Mouse (Mus musculus): ENCODE data around the gene Nol6. TPM values are rescaled to one million over a fixed set of nuclear protein-coding genes. Genes with fewer than 3 reads are reported as not detected.

Gene Nol6
- polyA plus RNA-seq, 1 experiment from 2014 or later = 37.1 TPM

DNA sequence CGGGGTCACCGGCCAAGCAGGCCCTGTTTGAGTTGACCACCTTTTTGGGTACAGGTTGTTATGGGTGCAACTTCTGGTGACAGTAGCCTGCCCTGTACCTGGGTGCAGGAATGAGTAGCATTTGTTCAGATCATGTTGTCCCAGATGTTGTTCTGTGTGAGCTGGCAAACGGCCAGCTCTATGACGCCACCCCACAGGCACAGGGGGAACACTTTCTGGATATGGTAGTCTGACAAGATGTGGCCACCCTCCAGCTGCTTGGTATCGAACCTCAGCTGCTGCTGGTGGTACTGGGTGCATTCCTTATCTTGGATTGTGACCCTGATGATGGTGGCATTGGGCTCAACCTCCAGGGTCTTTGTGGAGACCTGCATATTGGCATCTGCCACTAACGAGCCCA, 8.2 kb upstream of the Nol6 start:
- H3K36me3 ChIP-seq (ENCODE audit: control insufficient read depth, insufficient read depth, low read length) = no peaks in the 10 kb centered on the region
- H3K4me2 ChIP-seq (ENCODE audit: low read length) = no peak overlapping the region
- no peaks in the 10 kb centered on the region for H3K27me3 ChIP-seq (replicated peaks; ENCODE audit: control insufficient read depth, insufficient read depth, low read length)
- no peak overlapping the region for H3K9ac ChIP-seq (ENCODE audit: low read depth, low read length)
- H3K4me1 ChIP-seq (ENCODE audit: control insufficient read depth, insufficient read depth, low read depth, low read length) = peaks cover 8% of the 10 kb centered on the region
- ATAC-seq = no peak
- 76% methylated on average over 6 of the region's 6 CpGs for WGBS
- no peak overlapping the region for H3K4me3 ChIP-seq (ENCODE audit: low read length)
- H3K9me3 ChIP-seq (ENCODE audit: control insufficient read depth, low read length) = no peaks in the 10 kb centered on the region
- no peak overlapping the region for H3K27ac ChIP-seq (ENCODE audit: low read depth, low read length)

DNA sequence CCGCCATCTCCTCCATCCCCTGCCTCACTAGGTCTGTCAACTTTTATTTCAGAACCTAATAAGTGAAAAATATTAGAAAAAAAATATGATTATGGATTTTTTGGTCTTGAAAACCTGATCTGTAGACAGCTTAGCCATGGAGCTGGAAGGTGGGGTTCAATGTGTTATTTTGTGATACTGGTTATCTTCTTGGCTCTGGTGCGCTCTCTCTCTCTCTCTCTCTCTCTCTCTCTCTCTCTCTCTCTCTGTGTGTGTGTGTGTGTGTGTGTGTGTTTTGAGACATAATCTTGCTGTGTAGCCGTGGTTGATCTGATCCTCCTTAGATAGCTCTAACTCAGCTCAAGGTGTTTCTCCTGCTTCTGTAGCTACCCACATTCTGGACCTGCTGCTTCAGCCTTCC, 5.6 kb upstream of the Nol6 start:
- no peak overlapping the region for H3K9ac ChIP-seq (ENCODE audit: low read depth, low read length)
- no peak overlapping the region for H3K4me2 ChIP-seq (ENCODE audit: low read length)
- 90% methylated on average over 3 of the region's 3 CpGs for WGBS
- H3K4me1 ChIP-seq (ENCODE audit: control insufficient read depth, insufficient read depth, low read depth, low read length) = peaks cover 4% of the 10 kb centered on the region
- H3K4me3 ChIP-seq (ENCODE audit: low read length) = no peak overlapping the region
- H3K9me3 ChIP-seq (ENCODE audit: control insufficient read depth, low read length) = no peaks in the 10 kb centered on the region
- no peaks in the 10 kb centered on the region for H3K27me3 ChIP-seq (replicated peaks; ENCODE audit: control insufficient read depth, insufficient read depth, low read length)
- no peak overlapping the region for H3K27ac ChIP-seq (ENCODE audit: low read depth, low read length)
- ATAC-seq = no peak
- no peaks in the 10 kb centered on the region for H3K36me3 ChIP-seq (ENCODE audit: control insufficient read depth, insufficient read depth, low read length)

DNA sequence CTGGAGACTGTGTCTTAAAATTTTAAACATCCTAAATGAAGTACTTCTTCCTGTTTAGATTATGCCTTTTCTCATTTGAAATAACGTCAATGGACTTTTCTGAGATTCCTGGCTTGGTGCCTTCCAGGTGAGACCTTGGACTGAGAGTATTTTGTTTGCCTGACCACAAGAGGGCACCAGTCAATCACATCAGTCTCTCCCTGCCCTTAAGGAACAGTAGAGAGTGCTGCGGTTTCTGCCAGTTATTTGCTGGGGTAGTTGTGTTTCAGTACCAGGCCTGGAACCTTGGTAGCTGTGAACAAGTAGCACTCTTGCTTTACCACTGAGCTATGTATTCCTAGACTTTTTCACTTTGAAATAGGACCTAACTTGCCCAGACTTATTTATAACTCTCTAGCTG, 5.2 kb upstream of the Nol6 start:
- no peak overlapping the region for H3K4me3 ChIP-seq (ENCODE audit: low read length)
- 12% methylated on average over 2 of the region's 2 CpGs for WGBS
- no peak overlapping the region for H3K27ac ChIP-seq (ENCODE audit: low read depth, low read length)
- no peaks in the 10 kb centered on the region for H3K9me3 ChIP-seq (ENCODE audit: control insufficient read depth, low read length)
- no peak for ATAC-seq
- peaks cover under 1% of the 10 kb centered on the region for H3K4me1 ChIP-seq (ENCODE audit: control insufficient read depth, insufficient read depth, low read depth, low read length)
- H3K27me3 ChIP-seq (replicated peaks; ENCODE audit: control insufficient read depth, insufficient read depth, low read length) = no peaks in the 10 kb centered on the region
- no peak overlapping the region for H3K9ac ChIP-seq (ENCODE audit: low read depth, low read length)
- H3K4me2 ChIP-seq (ENCODE audit: low read length) = no peak overlapping the region
- no peaks in the 10 kb centered on the region for H3K36me3 ChIP-seq (ENCODE audit: control insufficient read depth, insufficient read depth, low read length)

DNA sequence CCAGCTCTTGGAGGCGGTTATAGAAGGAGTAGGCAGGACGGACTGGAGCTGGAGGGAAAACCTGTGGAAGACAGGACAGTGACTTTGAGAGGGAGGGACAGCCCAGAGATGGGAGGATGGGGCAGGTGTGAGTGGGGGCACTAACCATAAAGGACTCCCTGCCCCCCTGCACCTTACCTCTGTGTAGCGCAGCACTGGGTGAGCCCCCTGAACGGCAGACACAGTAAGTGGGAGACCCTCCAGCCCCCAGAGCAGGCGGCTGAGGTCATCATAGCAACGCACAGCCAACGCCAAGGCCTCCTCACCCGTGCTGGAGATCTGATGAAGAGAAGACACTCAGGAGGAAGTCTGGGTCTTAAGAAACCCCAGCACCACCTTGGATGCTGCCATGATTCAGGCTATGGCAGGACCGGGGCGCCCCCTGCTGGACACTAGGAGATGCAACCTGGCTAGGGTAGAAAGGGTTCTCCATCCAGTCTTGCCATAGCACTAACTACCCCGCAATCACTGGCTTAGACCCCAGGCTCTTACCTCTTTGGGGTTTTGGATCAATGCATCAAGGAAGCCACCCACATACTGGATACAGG, 5.5 kb downstream of the Nol6 start:
- H3K4me3 ChIP-seq (ENCODE audit: low read length) = no peak overlapping the region
- no peaks in the 10 kb centered on the region for H3K27me3 ChIP-seq (replicated peaks; ENCODE audit: control insufficient read depth, insufficient read depth, low read length)
- H3K36me3 ChIP-seq (ENCODE audit: control insufficient read depth, insufficient read depth, low read length) = peaks cover 63% of the 10 kb centered on the region
- 71% methylated on average over 11 of the region's 11 CpGs for WGBS
- H3K4me1 ChIP-seq (ENCODE audit: control insufficient read depth, insufficient read depth, low read depth, low read length) = peaks cover 6% of the 10 kb centered on the region
- ATAC-seq = 0 out of 2 replicates have a peak, but pooled peaks have one; percentile 24
- no peak overlapping the region for H3K9ac ChIP-seq (ENCODE audit: low read depth, low read length)
- no peak overlapping the region for H3K4me2 ChIP-seq (ENCODE audit: low read length)
- no peak overlapping the region for H3K27ac ChIP-seq (ENCODE audit: low read depth, low read length)
- H3K9me3 ChIP-seq (ENCODE audit: control insufficient read depth, low read length) = no peaks in the 10 kb centered on the region

DNA sequence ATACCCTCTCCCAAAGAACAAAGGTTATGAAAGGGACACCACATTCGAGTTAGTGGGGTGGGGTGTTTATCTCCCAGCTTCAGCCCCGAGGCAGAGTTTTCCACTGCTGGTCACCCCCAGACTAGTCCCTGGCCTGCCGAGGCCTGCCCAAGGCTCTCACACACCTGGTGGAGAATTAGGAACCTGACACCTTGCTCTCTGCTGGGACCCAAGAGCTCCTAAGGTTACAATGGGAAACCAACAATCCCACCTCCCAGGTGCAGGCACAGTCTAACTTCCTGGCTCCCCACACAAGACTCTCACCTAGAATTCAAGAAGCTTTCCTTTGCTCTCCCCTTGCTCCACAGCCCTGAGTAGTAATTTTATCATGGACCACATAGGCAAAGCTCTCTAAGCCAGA, 7.4 kb downstream of the Nol6 start:
- Histone ChIP-seq H3K4me2 (ENCODE audit: low read length) (no peak overlapping the region), H3K27me3 (replicated peaks; ENCODE audit: control insufficient read depth, insufficient read depth, low read length) (no peaks in the 10 kb centered on the region), H3K9me3 (ENCODE audit: control insufficient read depth, low read length) (no peaks in the 10 kb centered on the region), H3K9ac (ENCODE audit: low read depth, low read length) (no peak overlapping the region), H3K4me1 (ENCODE audit: control insufficient read depth, insufficient read depth, low read depth, low read length) (no peaks in the 10 kb centered on the region), H3K27ac (ENCODE audit: low read depth, low read length) (no peak overlapping the region), H3K4me3 (ENCODE audit: low read length) (no peak overlapping the region), H3K36me3 (ENCODE audit: control insufficient read depth, insufficient read depth, low read length) (peaks cover 57% of the 10 kb centered on the region)
- 78% methylated on average over 3 of the region's 3 CpGs for WGBS
- no peak for ATAC-seq

DNA sequence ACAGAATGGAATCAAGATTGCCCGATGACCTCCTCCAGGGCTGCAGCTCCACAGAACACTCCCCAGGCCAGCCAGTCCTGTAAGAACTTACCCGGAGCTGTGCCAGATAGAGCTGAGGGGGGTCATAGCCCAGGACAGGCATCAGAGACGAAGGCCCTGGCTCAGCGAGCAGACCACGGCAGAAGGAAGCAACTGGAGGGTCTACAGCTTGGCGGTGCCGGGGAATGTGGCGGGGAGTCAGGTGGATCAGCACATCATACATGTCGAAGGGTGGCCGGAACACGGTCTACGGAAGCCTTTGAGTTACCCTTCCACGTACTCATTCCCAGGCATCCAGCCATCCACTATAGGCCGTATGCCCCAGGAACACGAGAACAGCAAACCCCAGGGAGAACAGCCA, 8.5 kb downstream of the Nol6 start:
- WGBS = 96% methylated on average over 15 of the region's 15 CpGs
- Histone ChIP-seq H3K4me3 (ENCODE audit: low read length) (no peak overlapping the region), H3K36me3 (ENCODE audit: control insufficient read depth, insufficient read depth, low read length) (peaks cover 49% of the 10 kb centered on the region), H3K27me3 (replicated peaks; ENCODE audit: control insufficient read depth, insufficient read depth, low read length) (no peaks in the 10 kb centered on the region), H3K27ac (ENCODE audit: low read depth, low read length) (no peak overlapping the region), H3K9ac (ENCODE audit: low read depth, low read length) (no peak overlapping the region), H3K4me1 (ENCODE audit: control insufficient read depth, insufficient read depth, low read depth, low read length) (no peaks in the 10 kb centered on the region), H3K9me3 (ENCODE audit: control insufficient read depth, low read length) (no peaks in the 10 kb centered on the region), H3K4me2 (ENCODE audit: low read length) (no peak overlapping the region)
- ATAC-seq = no peak

DNA sequence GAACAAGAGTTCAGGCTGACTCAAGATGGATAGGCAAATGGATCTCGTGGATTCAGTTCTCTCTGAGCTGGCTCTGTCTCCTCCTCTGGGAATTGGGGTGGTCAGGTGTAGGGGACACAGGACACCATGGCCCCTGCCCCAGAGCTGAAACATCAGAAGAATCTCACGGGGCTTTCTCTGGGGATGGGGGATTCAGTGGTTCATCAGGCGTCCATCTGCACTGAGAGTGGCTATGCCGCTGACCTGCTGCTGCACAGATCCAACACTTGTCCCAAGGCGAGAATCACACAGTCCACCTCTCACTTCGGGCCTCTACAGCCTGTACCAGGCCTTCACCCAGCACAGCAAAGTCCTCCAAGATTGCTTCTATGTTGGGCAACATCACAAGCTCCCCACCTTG, 9.2 kb downstream of the Nol6 start:
- no peak for ATAC-seq
- 94% methylated on average over 6 of the region's 6 CpGs for WGBS
- H3K4me2 ChIP-seq (ENCODE audit: low read length) = no peak overlapping the region

DNA sequence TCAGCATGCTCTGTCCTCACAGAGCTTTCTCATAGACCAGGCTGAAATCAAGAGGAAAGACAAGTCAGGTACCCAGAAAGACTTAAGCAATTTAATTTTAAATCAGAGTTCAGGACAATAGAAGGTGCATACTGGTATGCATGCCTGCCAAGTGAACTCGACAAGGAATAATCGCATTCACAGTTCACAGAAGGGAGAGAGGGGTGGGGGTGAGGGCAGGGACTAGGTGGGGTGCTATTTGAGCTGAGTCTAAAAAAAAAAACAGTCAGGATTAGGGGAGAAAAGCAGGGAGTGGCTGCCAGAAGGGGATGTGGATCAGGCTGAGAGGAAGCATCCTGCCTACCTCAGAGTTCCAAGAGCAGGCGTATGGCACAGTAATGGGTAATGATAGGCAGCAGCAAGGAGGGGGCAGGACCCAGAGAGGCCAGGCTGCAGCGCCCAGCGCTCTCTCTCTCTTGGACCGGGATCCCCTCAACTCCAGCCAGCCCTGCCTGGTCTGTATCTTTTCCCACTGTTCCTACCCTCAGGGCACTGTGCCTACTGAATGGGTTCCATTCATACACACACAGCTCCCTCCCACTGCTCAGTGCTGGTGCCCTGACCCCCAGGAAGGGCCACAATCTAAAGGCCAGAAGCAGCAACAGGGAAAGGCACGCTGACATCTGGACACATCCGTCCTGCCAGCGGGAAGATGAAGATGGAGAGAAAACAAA, 9.7 kb downstream of the Nol6 start:
- Histone ChIP-seq H3K4me2 (ENCODE audit: low read length) (no peak overlapping the region), H3K4me3 (ENCODE audit: low read length) (no peak overlapping the region), H3K4me1 (ENCODE audit: control insufficient read depth, insufficient read depth, low read depth, low read length) (no peaks in the 10 kb centered on the region), H3K9me3 (ENCODE audit: control insufficient read depth, low read length) (no peaks in the 10 kb centered on the region), H3K36me3 (ENCODE audit: control insufficient read depth, insufficient read depth, low read length) (peaks cover 41% of the 10 kb centered on the region), H3K9ac (ENCODE audit: low read depth, low read length) (no peak overlapping the region), H3K27me3 (replicated peaks; ENCODE audit: control insufficient read depth, insufficient read depth, low read length) (no peaks in the 10 kb centered on the region), H3K27ac (ENCODE audit: low read depth, low read length) (no peak overlapping the region)
- 79% methylated on average over 9 of the region's 9 CpGs for WGBS
- ATAC-seq = no peak

More for the DNA sequence above, 9.2 kb downstream of the Nol6 start:
- Histone ChIP-seq H3K36me3 (ENCODE audit: control insufficient read depth, insufficient read depth, low read length) (peaks cover 44% of the 10 kb centered on the region), H3K4me3 (ENCODE audit: low read length) (no peak overlapping the region), H3K9me3 (ENCODE audit: control insufficient read depth, low read length) (no peaks in the 10 kb centered on the region), H3K4me1 (ENCODE audit: control insufficient read depth, insufficient read depth, low read depth, low read length) (no peaks in the 10 kb centered on the region), H3K27me3 (replicated peaks; ENCODE audit: control insufficient read depth, insufficient read depth, low read length) (no peaks in the 10 kb centered on the region), H3K27ac (ENCODE audit: low read depth, low read length) (no peak overlapping the region), H3K9ac (ENCODE audit: low read depth, low read length) (no peak overlapping the region)

DNA sequence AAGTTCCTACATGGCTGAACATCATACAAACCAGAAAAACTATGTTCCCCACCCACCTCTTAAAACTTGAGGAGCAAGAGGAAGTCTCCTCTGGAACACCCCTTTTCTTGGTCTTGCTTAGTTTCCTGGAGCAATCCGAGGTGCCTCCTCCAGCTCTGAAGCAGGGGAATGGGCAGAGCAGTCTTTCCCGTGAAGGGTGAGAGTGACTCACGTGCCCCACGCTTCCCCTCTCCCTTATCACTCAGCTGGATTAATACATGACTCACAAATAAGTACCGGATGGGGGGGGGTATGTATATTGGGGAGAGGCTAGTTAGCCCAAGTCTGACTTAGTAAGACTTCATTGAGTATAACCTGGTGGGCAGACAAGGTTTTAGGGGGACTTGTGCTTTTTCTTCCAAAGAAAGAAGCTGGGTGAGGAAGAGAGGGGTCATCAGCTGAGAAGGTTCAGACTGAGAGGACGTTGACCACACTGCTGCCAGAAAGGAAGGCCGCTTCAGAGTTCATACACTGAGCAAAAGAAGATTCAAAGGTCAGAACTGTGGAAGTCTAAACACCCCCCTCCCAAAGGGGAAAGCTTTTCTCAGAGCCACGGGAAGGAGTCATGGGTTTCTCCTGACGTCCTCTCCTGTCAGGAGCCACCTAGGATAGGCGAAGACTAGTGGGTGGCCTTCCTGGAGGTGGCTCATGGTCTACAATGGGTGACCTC, 15.4 kb downstream of the Nol6 start:
- no peak overlapping the region for H3K27ac ChIP-seq (ENCODE audit: low read depth, low read length)
- no peak overlapping the region for H3K4me3 ChIP-seq (ENCODE audit: low read length)
- no peak for ATAC-seq
- no peaks in the 10 kb centered on the region for H3K9me3 ChIP-seq (ENCODE audit: control insufficient read depth, low read length)
- no peaks in the 10 kb centered on the region for H3K36me3 ChIP-seq (ENCODE audit: control insufficient read depth, insufficient read depth, low read length)
- H3K27me3 ChIP-seq (replicated peaks; ENCODE audit: control insufficient read depth, insufficient read depth, low read length) = no peaks in the 10 kb centered on the region
- WGBS = 82% methylated on average over 10 of the region's 10 CpGs
- no peak overlapping the region for H3K9ac ChIP-seq (ENCODE audit: low read depth, low read length)
- H3K4me1 ChIP-seq (ENCODE audit: control insufficient read depth, insufficient read depth, low read depth, low read length) = no peaks in the 10 kb centered on the region
- no peak overlapping the region for H3K4me2 ChIP-seq (ENCODE audit: low read length)

Data from hindbrain, embryonic 16.5 days (tissue).